Mouse (Mus musculus) forebrain, embryonic 13.5 days (tissue): ENCODE results near the gene Uhrf1bp1l. TPM values are rescaled to one million over a fixed set of nuclear protein-coding genes. Genes with fewer than 3 reads are reported as not detected.

Source experiments
- ATAC-seq: fragments of 200-750 bp; cut with Nextera tagmentation; 2 replicates; pipeline ENCODE4 v1.8.0; 2017
- H3K27ac ChIP-seq: fragments of 300-500 bp; sonication (generic); 2 replicates; pipeline ENCODE4 v1.5.1; 2015; ENCODE audit warnings: inconsistent platforms, mild to moderate bottlenecking, moderate library complexity
- H3K27me3 ChIP-seq: fragments of 300-500 bp; sonication (generic); 2 replicates; pipeline ENCODE4 v1.6.1; 2015; ENCODE audit warnings: mild to moderate bottlenecking, inconsistent platforms
- H3K36me3 ChIP-seq: fragments of 300-500 bp; sonication (generic); 2 replicates; pipeline ENCODE4 v1.6.1; 2015; ENCODE audit warnings: mild to moderate bottlenecking, inconsistent platforms; ENCODE audit not compliant: poor library complexity, severe bottlenecking
- H3K4me1 ChIP-seq: fragments of 300-500 bp; sonication (generic); 2 replicates; pipeline ENCODE4 v1.6.1; 2015; ENCODE audit warnings: inconsistent platforms
- H3K4me2 ChIP-seq: fragments of 300-500 bp; sonication (generic); 2 replicates; pipeline ENCODE4 v1.6.1; 2015; ENCODE audit warnings: inconsistent platforms, mild to moderate bottlenecking, moderate library complexity
- H3K4me3 ChIP-seq: fragments of 300-500 bp; sonication (generic); 2 replicates; pipeline ENCODE4 v1.5.1; 2015; ENCODE audit warnings: mild to moderate bottlenecking, inconsistent platforms
- H3K9ac ChIP-seq: fragments of 300-500 bp; sonication (generic); 2 replicates; pipeline ENCODE4 v1.6.1; 2015; ENCODE audit warnings: mild to moderate bottlenecking, inconsistent platforms
- H3K9me3 ChIP-seq: fragments of 300-500 bp; sonication (generic); replicated peaks from 2 replicates; pipeline ENCODE4 v1.6.1; 2016; ENCODE audit warnings: inconsistent platforms
- WGBS: fragments of 180-500 bp; shearing (Covaris S2); methylation state at CpG from one replicate; pipeline ENCODE4 v1.1.7; 2015; 5-methylcytosine and 5-hydroxymethylcytosine counted together
- polyA plus RNA-seq: library from polyadenylated mRNA; unstranded; fragments of >200 nt; fragmentation: Nextera tagmentation; extraction: Ambion mirVana; gene quantifications from 2 replicates; pipeline ENCODE4 v1.2.1, GENCODE M21; 2015

Gene Uhrf1bp1l
- polyA plus RNA-seq, 1 experiment from 2014 or later, result 24.9 TPM

DNA sequence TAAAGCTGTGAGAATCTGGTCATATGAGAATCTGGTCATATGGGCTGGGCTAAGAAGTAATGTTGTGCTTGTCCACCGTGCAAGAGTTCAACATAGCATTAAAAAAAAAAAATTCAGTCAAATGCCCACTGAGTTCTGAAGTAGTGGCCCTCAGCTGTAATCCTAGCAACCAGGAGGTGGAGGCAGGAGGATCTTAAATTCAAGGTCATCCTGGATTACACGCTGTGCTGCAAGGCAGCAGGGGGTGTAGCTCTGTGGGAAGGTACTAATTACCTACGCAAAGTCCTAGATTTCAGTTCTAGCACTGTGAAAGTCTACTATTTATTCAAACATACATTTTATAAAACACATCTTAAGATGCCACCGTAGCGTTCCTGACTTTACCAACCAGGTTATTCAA lies 13.4 kb upstream of the Uhrf1bp1l start:
- ATAC-seq, result no peak
- 13% methylated on average over 5 of the region's 5 CpGs for WGBS
- no peaks in the 10 kb centered on the region; the same call in 1 of the 2 replicates for H3K27me3 ChIP-seq
- peaks cover 19% of the 10 kb centered on the region for H3K4me1 ChIP-seq
- H3K36me3 ChIP-seq, result peaks cover 11% of the 10 kb centered on the region
- no peaks in the 10 kb centered on the region for H3K9me3 ChIP-seq
- peak overlapping the region; percentile 74 for H3K4me3 ChIP-seq
- peak overlapping the region; percentile 74 for H3K9ac ChIP-seq
- H3K4me2 ChIP-seq, result peak overlapping the region; percentile 81
- no peak overlapping the region for H3K27ac ChIP-seq

- no peaks in the 10 kb centered on the region for H3K9me3 ChIP-seq
- WGBS, result under 1% methylated on average over 49 of the region's 49 CpGs
- peak within 1 kb of the TSS; percentile 74 for H3K4me3 ChIP-seq
- H3K9ac ChIP-seq, result peak within 1 kb of the TSS; percentile 74
- no peaks in the 10 kb centered on the region; the same call in 1 of the 2 replicates for H3K27me3 ChIP-seq
- peaks cover 19% of the 10 kb centered on the region for H3K4me1 ChIP-seq
- peaks cover 6% of the 10 kb centered on the region; the same call in 1 of the 2 replicates for H3K36me3 ChIP-seq
- peak; percentile 100 for ATAC-seq
- H3K27ac ChIP-seq, result peak within 1 kb of the TSS; percentile 40
- H3K4me2 ChIP-seq, result peak within 1 kb of the TSS; percentile 81
Measured at GRCm38 (mm10) chr10:89732001-89732794, 12.6 kb upstream of the Uhrf1bp1l start, which contains the start of gene Actr6. Gene Actr6, minus strand, starts transcription at chr10:89732295.

DNA sequence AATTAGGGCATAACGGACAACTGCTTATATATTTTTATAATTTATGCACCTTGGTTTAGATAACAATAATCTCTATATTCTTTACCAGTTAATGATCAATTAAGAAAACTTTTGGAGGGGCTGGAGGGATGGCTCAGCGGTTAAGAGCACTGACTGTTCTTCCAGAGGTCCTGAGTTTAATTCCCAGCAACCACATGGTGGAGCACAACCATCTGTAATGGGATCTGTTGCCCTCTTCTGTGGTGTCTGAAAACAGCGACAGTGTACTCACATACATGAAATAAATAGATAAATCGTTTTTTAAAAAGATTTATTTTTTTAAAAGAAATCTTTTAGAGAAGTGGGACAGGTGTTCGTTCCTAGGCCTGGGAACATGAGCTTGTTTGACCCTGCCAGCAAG lies 7.7 kb upstream of the Uhrf1bp1l start:
- no peak overlapping the region for H3K4me3 ChIP-seq
- no peaks in the 10 kb centered on the region for H3K9me3 ChIP-seq
- no peaks in the 10 kb centered on the region for H3K36me3 ChIP-seq
- H3K9ac ChIP-seq, result no peak overlapping the region
- H3K4me1 ChIP-seq, result peaks cover 4% of the 10 kb centered on the region
- no peak overlapping the region for H3K27ac ChIP-seq
- 46% methylated on average over 5 of the region's 5 CpGs for WGBS
- H3K27me3 ChIP-seq, result no peaks in the 10 kb centered on the region; the same call in 1 of the 2 replicates
- no peak for ATAC-seq
- no peak overlapping the region for H3K4me2 ChIP-seq

DNA sequence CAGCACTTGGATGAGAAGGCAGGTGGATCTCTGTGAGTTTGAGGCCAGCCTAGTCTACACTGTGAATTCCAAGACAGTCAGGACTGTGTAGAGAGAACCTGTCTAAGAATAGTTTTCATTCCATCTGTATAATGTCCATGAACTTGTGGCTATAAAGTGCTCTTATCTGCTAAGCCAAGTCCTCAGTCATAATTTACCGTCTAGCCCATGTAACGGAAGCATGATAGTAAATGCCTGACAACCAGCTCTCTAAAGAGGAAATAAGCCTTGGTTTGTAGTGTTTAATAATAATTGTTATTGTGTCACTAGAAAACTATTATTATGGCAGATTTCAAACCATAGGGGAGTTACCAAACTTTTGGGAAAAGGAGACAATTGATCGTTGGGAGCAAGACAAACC lies 6.9 kb upstream of the Uhrf1bp1l start:
- no peaks in the 10 kb centered on the region for H3K9me3 ChIP-seq
- ATAC-seq, result no peak
- H3K36me3 ChIP-seq, result no peaks in the 10 kb centered on the region
- H3K27ac ChIP-seq, result no peak overlapping the region
- H3K27me3 ChIP-seq, result no peaks in the 10 kb centered on the region; the same call in 1 of the 2 replicates
- H3K4me1 ChIP-seq, result peaks cover under 1% of the 10 kb centered on the region
- no peak overlapping the region for H3K4me3 ChIP-seq
- no peak overlapping the region for H3K9ac ChIP-seq
- 91% methylated on average over 3 of the region's 3 CpGs for WGBS
- no peak overlapping the region for H3K4me2 ChIP-seq

DNA sequence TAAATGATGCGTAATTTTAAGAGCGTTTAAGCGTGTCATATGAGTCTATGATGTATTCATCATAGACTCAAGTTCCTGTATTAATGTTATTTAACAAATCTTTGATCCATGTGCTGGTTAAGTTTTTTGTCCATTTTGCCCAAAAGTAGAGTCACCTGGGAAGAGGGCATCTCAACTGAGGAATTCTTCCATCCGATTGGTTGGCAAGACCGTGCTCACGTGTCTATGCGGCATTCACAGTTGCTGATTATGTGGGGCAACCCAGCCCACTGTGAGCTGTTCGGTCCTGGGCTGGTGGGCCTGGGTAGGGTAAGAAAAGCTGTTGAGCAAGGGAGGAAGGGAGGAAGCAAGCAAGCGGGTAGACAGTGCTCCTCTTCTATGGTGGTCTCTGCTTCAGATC lies 6.4 kb upstream of the Uhrf1bp1l start:
- H3K27ac ChIP-seq, result no peak overlapping the region
- H3K9ac ChIP-seq, result no peak overlapping the region
- no peak for ATAC-seq
- no peaks in the 10 kb centered on the region for H3K36me3 ChIP-seq
- H3K4me3 ChIP-seq, result no peak overlapping the region
- no peak overlapping the region for H3K4me2 ChIP-seq
- no peaks in the 10 kb centered on the region; the same call in 1 of the 2 replicates for H3K27me3 ChIP-seq
- no peaks in the 10 kb centered on the region for H3K4me1 ChIP-seq
- no peaks in the 10 kb centered on the region for H3K9me3 ChIP-seq
- 91% methylated on average over 9 of the region's 9 CpGs for WGBS

- H3K9ac ChIP-seq, result no peak overlapping the region
- H3K4me2 ChIP-seq, result no peak overlapping the region
- no peaks in the 10 kb centered on the region for H3K27me3 ChIP-seq
- no peak for ATAC-seq
- H3K27ac ChIP-seq, result no peak overlapping the region
- H3K36me3 ChIP-seq, result no peaks in the 10 kb centered on the region
- WGBS, result 46% methylated on average over 7 of the region's 7 CpGs
- no peaks in the 10 kb centered on the region for H3K4me1 ChIP-seq
- no peak overlapping the region for H3K4me3 ChIP-seq
- no peaks in the 10 kb centered on the region for H3K9me3 ChIP-seq
Measured at GRCm38 (mm10) chr10:89739703-89740102, 5.1 kb upstream of the Uhrf1bp1l start.

DNA sequence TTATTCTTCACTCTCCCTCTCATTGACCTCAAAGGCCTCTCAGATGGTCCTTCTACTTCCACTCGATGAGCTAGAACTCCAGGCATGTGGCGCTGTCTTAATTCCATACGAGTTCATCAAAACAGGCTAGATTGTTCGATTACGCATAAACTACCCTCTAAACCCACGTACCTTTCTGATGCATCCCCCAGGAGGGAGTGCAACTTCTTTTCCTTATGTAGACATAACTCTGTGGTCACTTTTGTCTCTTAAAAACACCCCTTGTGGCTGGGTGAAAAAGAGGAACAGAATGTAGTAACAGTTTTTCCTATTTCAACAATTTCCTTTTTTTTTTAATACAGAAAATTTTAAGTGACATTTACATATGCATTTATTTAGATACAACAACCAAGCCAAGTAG lies 3.8 kb upstream of the Uhrf1bp1l start:
- Histone ChIP-seq H3K9me3 (no peaks in the 10 kb centered on the region), H3K9ac (no peak overlapping the region), H3K27ac (no peak overlapping the region), H3K4me3 (no peak overlapping the region), H3K27me3 (no peaks in the 10 kb centered on the region), H3K4me2 (no peak overlapping the region), H3K36me3 (no peaks in the 10 kb centered on the region), H3K4me1 (no peaks in the 10 kb centered on the region)
- 83% methylated on average over 6 of the region's 6 CpGs for WGBS
- ATAC-seq, result no peak

- no peaks in the 10 kb centered on the region for H3K36me3 ChIP-seq
- 89% methylated on average over 4 of the region's 4 CpGs for WGBS
- no peak for ATAC-seq
Measured at GRCm38 (mm10) chr10:89743266-89743665, 1.5 kb upstream of the Uhrf1bp1l start.

GRCm38 (mm10) chr10:89744341-89744740 lies 450 bp upstream of the Uhrf1bp1l start:
- WGBS, result 26% methylated on average over 3 of the region's 3 CpGs
- H3K27ac ChIP-seq, result no peak overlapping the region
- no peaks in the 10 kb centered on the region; the same call in 1 of the 2 replicates for H3K36me3 ChIP-seq

More at GRCm38 (mm10) chr10:89743266-89743665, 1.5 kb upstream of the Uhrf1bp1l start:
- Histone ChIP-seq H3K4me2 (no peak overlapping the region), H3K9ac (no peak overlapping the region), H3K4me3 (no peak overlapping the region), H3K4me1 (peaks cover 11% of the 10 kb centered on the region), H3K27ac (no peak overlapping the region), H3K9me3 (no peaks in the 10 kb centered on the region), H3K27me3 (no peaks in the 10 kb centered on the region)

DNA sequence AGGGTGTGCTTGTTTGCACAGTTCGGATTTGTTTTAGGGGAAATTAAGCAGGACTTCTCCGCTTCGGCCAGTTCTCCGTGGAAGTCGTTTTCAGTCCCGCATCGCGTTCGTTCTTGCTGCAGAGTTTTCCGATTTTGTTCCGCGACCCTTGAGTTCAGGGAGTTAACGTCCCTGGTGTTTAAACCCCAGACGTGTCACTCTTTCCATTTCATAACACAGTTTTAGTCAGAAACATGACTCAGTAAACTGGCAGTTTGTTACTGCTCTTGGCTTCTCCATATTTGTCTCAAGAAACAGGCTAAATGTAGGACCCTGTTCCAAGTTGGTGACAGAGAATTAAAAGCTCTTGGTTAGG lies 852 bp downstream of the Uhrf1bp1l start:
- Histone ChIP-seq H3K27ac (peak overlapping the region; percentile 91; the same call in 1 of the 2 replicates), H3K36me3 (no peaks in the 10 kb centered on the region; the same call in 1 of the 2 replicates), H3K9me3 (no peaks in the 10 kb centered on the region), H3K4me2 (peak overlapping the region; percentile 73), H3K4me3 (peak overlapping the region; percentile 92), H3K9ac (peak overlapping the region; percentile 94), H3K27me3 (no peaks in the 10 kb centered on the region), H3K4me1 (peaks cover 11% of the 10 kb centered on the region)
- no peak for ATAC-seq
- WGBS, result 1% methylated on average over 14 of the region's 14 CpGs

More at GRCm38 (mm10) chr10:89744341-89744740, 450 bp upstream of the Uhrf1bp1l start:
- Histone ChIP-seq H3K4me1 (peaks cover 11% of the 10 kb centered on the region), H3K9me3 (no peaks in the 10 kb centered on the region), H3K4me2 (peak overlapping the region; percentile 73), H3K9ac (no peak overlapping the region), H3K4me3 (peak overlapping the region; percentile 92), H3K27me3 (no peaks in the 10 kb centered on the region)
- ATAC-seq, result no peak

- H3K36me3 ChIP-seq, result no peaks in the 10 kb centered on the region; the same call in 1 of the 2 replicates
- H3K4me1 ChIP-seq, result peaks cover 11% of the 10 kb centered on the region
- no peaks in the 10 kb centered on the region for H3K27me3 ChIP-seq
- H3K4me2 ChIP-seq, result peak overlapping the region; percentile 33; the same call in 1 of the 2 replicates
- no peaks in the 10 kb centered on the region for H3K9me3 ChIP-seq
- H3K4me3 ChIP-seq, result no peak overlapping the region
- no peak overlapping the region for H3K9ac ChIP-seq
- ATAC-seq, result no peak
- H3K27ac ChIP-seq, result no peak overlapping the region
- 76% methylated on average over 3 of the region's 3 CpGs for WGBS
Measured at GRCm38 (mm10) chr10:89746581-89746980, 1.8 kb downstream of the Uhrf1bp1l start.

GRCm38 (mm10) chr10:89747221-89747905 lies 2.6 kb downstream of the Uhrf1bp1l start:
- no peak overlapping the region for H3K9ac ChIP-seq
- no peaks in the 10 kb centered on the region; the same call in 1 of the 2 replicates for H3K36me3 ChIP-seq
- H3K4me2 ChIP-seq, result no peak overlapping the region
- no peak for ATAC-seq
- WGBS, result 94% methylated on average over 8 of the region's 8 CpGs
- H3K4me1 ChIP-seq, result peaks cover 11% of the 10 kb centered on the region
- H3K4me3 ChIP-seq, result no peak overlapping the region
- H3K9me3 ChIP-seq, result no peaks in the 10 kb centered on the region
- H3K27me3 ChIP-seq, result no peaks in the 10 kb centered on the region
- H3K27ac ChIP-seq, result no peak overlapping the region
